Mouse (Mus musculus): ENCODE measurements around the gene Col6a6.

GRCm38 (mm10) chr9:105693854-105694253 lies 134.1 kb downstream of the Col6a6 start:
- no peak for TF ChIP-seq POLR2A (IDR thresholded peaks at IDR 0.05; ENCODE audit: borderline replicate concordance, extremely low read depth, insufficient read depth, insufficient read length, poor library complexity, severe bottlenecking)
- TF ChIP-seq CTCF (IDR thresholded peaks at IDR 0.05; ENCODE audit: borderline replicate concordance, extremely low read depth, insufficient read depth, insufficient read length) = peak; percentile 78

Data from brain, embryonic 14.5 days (tissue).